Comparison of ENCODE assay signal across 9 mouse cellular contexts in the genomic region with DNA sequence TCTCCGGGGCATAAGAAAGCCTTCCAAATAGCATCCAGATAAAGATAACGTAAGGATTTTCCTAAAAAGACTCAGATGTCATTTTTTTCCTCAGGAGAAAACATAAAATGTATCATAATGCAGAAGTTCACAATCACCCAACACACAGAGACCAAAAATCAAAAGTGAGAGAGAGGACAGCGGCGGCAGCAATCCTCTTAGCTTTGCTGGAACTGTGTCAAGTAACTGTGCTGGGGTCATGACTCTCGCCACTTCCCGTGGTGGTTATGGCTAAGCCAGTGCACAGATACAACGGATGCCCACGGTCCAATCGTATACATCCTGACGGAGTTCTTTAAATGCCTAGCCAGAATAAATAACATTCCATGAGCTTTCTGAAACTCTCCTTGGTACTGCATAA. TPM values are rescaled to one million over a fixed set of nuclear protein-coding genes. Genes with fewer than 3 reads are reported as not detected.
DNase-seq lines count a peak whose midpoint lies in the region; ATAC-seq and TF ChIP-seq lines count a peak whose summit lies in the region.
"Not testable (repeated sequence)": the region's sequence is repeated elsewhere in the genome, so short reads cannot be mapped to it uniquely, and the experiment has no call there.
"Had no signal": no experiment of that assay in that cellular context is flagged by ENCODE, and none has a peak within 500 bp of the region (broad histone marks: within the 10 kb centered on the region; RNA-seq: fewer than 3 reads in every experiment).

No protein-coding gene starts in this region.

- not testable (repeated sequence) for H3K27ac ChIP-seq in embryonic facial prominence, embryonic 14.5 days (replicated peaks; ENCODE audit: low read depth, low read length); limb, embryonic 15.5 days; lung, embryonic 16.5 days (ENCODE audit: low read length); midbrain, postnatal 0 days (ENCODE audit: low read depth, low read length)

- H3K4me3 ChIP-seq in embryonic facial prominence, embryonic 14.5 days (ENCODE audit: low read depth, low read length); limb, embryonic 15.5 days; lung, embryonic 16.5 days (ENCODE audit: low read length); midbrain, postnatal 0 days (ENCODE audit: low read depth, low read length): not testable (repeated sequence)

- WGBS in embryonic facial prominence, embryonic 14.5 days, result 90% methylated on average over 10 of the region's 10 CpGs
- WGBS in limb, embryonic 15.5 days, result 91% methylated on average over 10 of the region's 10 CpGs
- 89% methylated on average over 10 of the region's 10 CpGs for WGBS in lung, embryonic 16.5 days
- 93% methylated on average over 10 of the region's 10 CpGs for WGBS in midbrain, postnatal 0 days

- H3K4me1 ChIP-seq in embryonic facial prominence, embryonic 14.5 days (ENCODE audit: control insufficient read depth, insufficient read depth, low read length); limb, embryonic 15.5 days; lung, embryonic 16.5 days (replicated peaks; ENCODE audit: control insufficient read depth, insufficient read depth, low read length); midbrain, postnatal 0 days (ENCODE audit: insufficient read depth, low read length): not testable (repeated sequence)

- ATAC-seq in embryonic facial prominence, embryonic 14.5 days (ENCODE audit: low read depth); midbrain, postnatal 0 days (ENCODE audit: low FRiP score): not testable (repeated sequence)
- 0 out of 2 replicates have a peak, but pooled peaks have one; percentile 3 for ATAC-seq in limb, embryonic 15.5 days (ENCODE audit: insufficient number of reproducible peaks, low FRiP score, low TSS enrichment, low read depth)
- ATAC-seq in lung, embryonic 16.5 days (ENCODE audit: low read depth), result peak; percentile 3; the same call in 1 of the 2 replicates

- H3K27me3 ChIP-seq in embryonic facial prominence, embryonic 14.5 days (replicated peaks; ENCODE audit: control insufficient read depth, insufficient read depth, low read length); limb, embryonic 15.5 days; lung, embryonic 16.5 days (ENCODE audit: control insufficient read depth, insufficient read depth, low read depth, low read length); midbrain, postnatal 0 days (ENCODE audit: insufficient read depth, low read length): not testable (repeated sequence)

- H3K9ac ChIP-seq in embryonic facial prominence, embryonic 14.5 days (ENCODE audit: low read depth, low read length); limb, embryonic 15.5 days; lung, embryonic 16.5 days (ENCODE audit: low read length); midbrain, postnatal 0 days (replicated peaks; ENCODE audit: low read length, poor library complexity, severe bottlenecking): not testable (repeated sequence)

- not testable (repeated sequence) for TF ChIP-seq CTCF in midbrain, postnatal 0 days (IDR thresholded peaks at IDR 0.05)

- not testable (repeated sequence) for H3K4me2 ChIP-seq in embryonic facial prominence, embryonic 14.5 days (ENCODE audit: low read depth, low read length); limb, embryonic 15.5 days; lung, embryonic 16.5 days (ENCODE audit: low read depth, low read length); midbrain, postnatal 0 days (ENCODE audit: low read depth, low read length, poor library complexity, severe bottlenecking)

- peak; percentile 32 for DNase-seq in MN1 (ENCODE audit: low spot score)
- peak; percentile 16 for DNase-seq in embryonic facial prominence, embryonic 14.5 days (ENCODE audit: low spot score)
- DNase-seq in heart, adult 11 months, result peak; percentile 92
- DNase-seq in midbrain, postnatal 0 days (ENCODE audit: low spot score), result peak; percentile 41
- DNase-seq in thymus, postnatal 0 days (ENCODE audit: low spot score), result peak; percentile 18

- not testable (repeated sequence) for H3K36me3 ChIP-seq in embryonic facial prominence, embryonic 14.5 days (ENCODE audit: control insufficient read depth, insufficient read depth, low read length); limb, embryonic 15.5 days; lung, embryonic 16.5 days (ENCODE audit: control insufficient read depth, insufficient read depth, low read length); midbrain, postnatal 0 days (ENCODE audit: insufficient read depth, low read length)

- H3K9me3 ChIP-seq in embryonic facial prominence, embryonic 14.5 days (ENCODE audit: control insufficient read depth, low read length); lung, embryonic 16.5 days (ENCODE audit: control insufficient read depth, low read length); midbrain, postnatal 0 days (ENCODE audit: low read length): not testable (repeated sequence)
- peaks cover 18% of the 10 kb centered on the region for H3K9me3 ChIP-seq in limb, embryonic 15.5 days

RNA-seq across cellular contexts. Expression of gene 3110070M22Rik, which starts 3.9 kb away (rescaled TPM):
- 0.50 and 2.6 TPM in 2 replicates for polyA plus RNA-seq in embryonic facial prominence, embryonic 14.5 days (2014; fragmentation: Nextera tagmentation; extraction: Ambion mirVana)
- polyA plus RNA-seq in limb, embryonic 15.5 days (2015; fragmentation: Nextera tagmentation; extraction: Ambion mirVana), result 0.93 and 1.1 TPM in 2 replicates
- polyA plus RNA-seq in lung, embryonic 16.5 days (2015; fragmentation: Nextera tagmentation; extraction: Ambion mirVana), result 0.75 and 1.6 TPM in 2 replicates
- total RNA-seq in midbrain, postnatal 0 days (2014; rRNA removed), result 7.8 and 11.8 TPM in 2 replicates
- 0.83 and 1.7 TPM in 2 replicates for polyA plus RNA-seq in midbrain, postnatal 0 days (2015; fragmentation: Nextera tagmentation; extraction: Ambion mirVana)
- 0.96 and 1.2 TPM in 2 replicates for polyA plus RNA-seq in thymus, postnatal 0 days (2015; fragmentation: Nextera tagmentation; extraction: Ambion mirVana)
- polyA plus RNA-seq: CD4-positive, CD25-positive, alpha-beta regulatory T cell, adult 4 months had no signal

RNA-seq across cellular contexts. Expression of gene Tmem267, which starts 4.2 kb away (rescaled TPM):
- polyA plus RNA-seq in embryonic facial prominence, embryonic 14.5 days (2014; fragmentation: Nextera tagmentation; extraction: Ambion mirVana), result 1.5 and 2.3 TPM in 2 replicates
- polyA plus RNA-seq in limb, embryonic 15.5 days (2015; fragmentation: Nextera tagmentation; extraction: Ambion mirVana), result 1.2 and 1.4 TPM in 2 replicates
- 0.79 and 1.6 TPM in 2 replicates for polyA plus RNA-seq in lung, embryonic 16.5 days (2015; fragmentation: Nextera tagmentation; extraction: Ambion mirVana)
- 27.3 and 30.9 TPM in 2 replicates for total RNA-seq in midbrain, postnatal 0 days (2014; rRNA removed)
- polyA plus RNA-seq in midbrain, postnatal 0 days (2015; fragmentation: Nextera tagmentation; extraction: Ambion mirVana), result 3.5 and 5.2 TPM in 2 replicates
- 2.3 and 2.6 TPM in 2 replicates for polyA plus RNA-seq in thymus, postnatal 0 days (2015; fragmentation: Nextera tagmentation; extraction: Ambion mirVana)
- polyA plus RNA-seq: G1E had no signal

RNA-seq across cellular contexts. Expression of gene 4833420G17Rik, which starts 29.5 kb away (rescaled TPM):
- 54.6 and 67.0 TPM in 2 replicates for polyA plus RNA-seq in embryonic facial prominence, embryonic 14.5 days (2014; fragmentation: Nextera tagmentation; extraction: Ambion mirVana)
- polyA plus RNA-seq in limb, embryonic 15.5 days (2015; fragmentation: Nextera tagmentation; extraction: Ambion mirVana), result 57.9 and 59.4 TPM in 2 replicates
- 56.9 and 62.2 TPM in 2 replicates for polyA plus RNA-seq in lung, embryonic 16.5 days (2015; fragmentation: Nextera tagmentation; extraction: Ambion mirVana)
- total RNA-seq in midbrain, postnatal 0 days (2014; rRNA removed), result 58.5 and 79.7 TPM in 2 replicates
- 57.5 and 60.6 TPM in 2 replicates for polyA plus RNA-seq in midbrain, postnatal 0 days (2015; fragmentation: Nextera tagmentation; extraction: Ambion mirVana)
- polyA plus RNA-seq in thymus, postnatal 0 days (2015; fragmentation: Nextera tagmentation; extraction: Ambion mirVana), result 71.9 and 91.0 TPM in 2 replicates

Comparison
In these comparisons a context has a peak if more than half of its experiments do, and no peak if none do; other contexts are left out.
1. DNase-seq: peak in every context shown above with its lines; median percentile 92 in heart, adult 11 months; 41 in midbrain, postnatal 0 days; 32 in MN1; 18 in thymus, postnatal 0 days; 16 in embryonic facial prominence, embryonic 14.5 days.